Mouse (Mus musculus) lung, postnatal 4 days (tissue): ENCODE data around the gene Unc13d.
"Not testable (repeated sequence)": the region's sequence is repeated elsewhere in the genome, so short reads cannot be mapped to it uniquely, and the experiment has no call there.

Experiments used
- DNase-seq, 2 experiments: peaks; one replicate each; pipeline ENCODE4 v3.0.0; 2021

Unc13d gene

GRCm38 (mm10) chr11:116100385-116100784 is 22.6 kb upstream of the Unc13d start:
- DNase-seq: peak; percentile 54 to 77

DNA sequence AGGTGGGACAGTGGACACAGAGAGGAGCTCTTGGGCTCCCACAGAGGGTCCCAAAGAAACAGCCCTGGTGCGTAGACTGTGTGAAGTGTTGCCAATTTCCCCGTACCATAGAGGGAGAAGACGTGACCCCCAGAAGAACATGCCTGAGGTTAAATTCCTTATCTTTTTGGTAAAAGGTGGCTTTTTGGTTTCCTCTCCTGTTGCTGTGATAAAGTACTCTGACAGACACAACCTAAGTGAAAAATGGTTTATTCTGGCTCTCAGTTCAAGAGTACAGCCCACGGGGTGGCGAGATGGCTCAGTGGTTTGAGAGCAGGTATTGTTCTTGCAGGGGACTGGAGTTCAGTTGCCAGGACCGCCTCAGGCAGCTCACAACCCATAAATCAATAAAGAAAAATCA is 21.7 kb upstream of the Unc13d start:
- DNase-seq: no peak

DNA sequence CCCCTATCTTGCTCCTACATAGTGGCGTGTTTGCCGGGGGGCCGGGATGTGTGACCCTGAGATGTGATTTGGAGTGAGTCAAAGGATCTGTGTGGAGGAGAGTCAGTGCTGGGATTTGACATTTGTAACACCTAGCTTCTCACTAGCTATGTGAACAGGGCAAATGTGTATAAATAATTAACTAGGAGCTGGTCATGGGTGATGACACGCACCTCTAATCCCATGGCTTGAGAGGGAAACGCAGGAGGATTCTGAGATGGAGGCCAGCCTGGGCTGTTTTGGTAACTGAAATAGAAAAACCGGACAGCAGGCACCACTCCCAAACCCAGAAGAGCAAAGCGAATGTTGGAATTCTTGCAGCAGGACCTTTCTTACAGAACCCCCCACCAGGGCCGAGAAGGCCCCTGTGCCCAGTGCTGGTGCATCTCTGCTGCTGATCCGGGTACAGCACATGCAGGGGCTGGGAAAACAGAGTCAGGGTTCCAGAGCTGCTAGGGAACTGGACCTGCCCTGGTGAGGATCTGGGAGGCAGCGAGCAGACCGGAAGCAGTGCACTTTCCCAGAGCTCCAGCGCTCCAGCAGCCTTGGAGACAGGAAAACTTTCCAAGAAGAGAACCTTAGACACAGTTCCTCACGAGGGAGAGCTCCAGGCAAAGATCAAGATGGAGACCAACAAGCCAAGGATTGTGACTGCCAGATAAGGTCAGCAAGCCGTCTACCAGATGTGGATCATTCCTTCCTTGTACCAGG is 21.1 kb upstream of the Unc13d start:
- DNase-seq: no peak

GRCm38 (mm10) chr11:116096213-116097108 is 18.7 kb upstream of the Unc13d start:
- DNase-seq: peak in 1 of 2 experiments; percentile 43

DNA sequence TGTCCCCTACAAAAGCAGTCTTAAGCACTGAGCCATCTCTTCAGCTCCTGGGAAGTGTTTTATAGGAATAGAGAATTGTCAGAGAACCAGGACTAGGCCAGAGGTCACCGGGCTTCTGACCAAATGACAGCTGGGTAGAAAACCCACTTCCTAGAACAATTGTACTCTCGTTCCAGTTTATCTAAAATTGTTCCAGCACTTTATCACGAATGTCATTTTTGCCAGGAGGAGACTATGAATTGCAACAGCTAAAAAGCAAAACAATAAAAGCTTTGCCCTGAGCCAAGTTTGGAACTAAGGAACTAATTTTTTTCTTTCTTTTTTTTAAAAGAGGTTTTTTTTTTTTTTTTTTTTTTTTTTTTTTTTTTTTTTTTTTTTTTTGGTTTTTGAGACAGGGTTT is 17.8 kb upstream of the Unc13d start:
- DNase-seq: peak; percentile 59 to 69

GRCm38 (mm10) chr11:116093771-116094565 is 16.2 kb upstream of the Unc13d start:
- no peak for DNase-seq

- DNase-seq: not testable (repeated sequence)
These were observed 15.2 kb upstream of the Unc13d start for GRCm38 (mm10) chr11:116092959-116093358.

GRCm38 (mm10) chr11:116091591-116091990 is 13.8 kb upstream of the Unc13d start:
- DNase-seq: peak in 1 of 2 experiments; percentile 17

GRCm38 (mm10) chr11:116089545-116089944 is 11.8 kb upstream of the Unc13d start:
- DNase-seq: no peak

GRCm38 (mm10) chr11:116088741-116089394 is 11.1 kb upstream of the Unc13d start:
- DNase-seq: no peak

DNA sequence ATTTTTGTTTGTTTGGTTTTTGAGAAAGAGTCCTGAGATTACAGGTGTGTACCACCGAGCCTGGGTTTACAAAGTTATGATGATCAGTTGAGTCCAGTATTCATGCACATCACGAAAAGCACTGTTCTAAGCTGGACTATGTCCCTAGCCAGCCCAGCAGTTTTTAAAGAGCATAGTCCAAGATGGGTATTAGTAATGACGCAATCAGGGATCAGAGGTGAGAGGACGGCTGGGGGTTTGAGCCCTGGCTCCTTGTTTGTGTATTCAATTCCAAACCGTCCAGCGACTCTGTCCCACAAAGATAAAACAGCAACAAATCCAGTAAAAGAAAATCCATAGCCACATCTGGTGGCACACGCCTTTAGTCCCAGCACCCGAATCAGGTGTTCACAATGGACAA is 10.4 kb upstream of the Unc13d start:
- no peak for DNase-seq

DNA sequence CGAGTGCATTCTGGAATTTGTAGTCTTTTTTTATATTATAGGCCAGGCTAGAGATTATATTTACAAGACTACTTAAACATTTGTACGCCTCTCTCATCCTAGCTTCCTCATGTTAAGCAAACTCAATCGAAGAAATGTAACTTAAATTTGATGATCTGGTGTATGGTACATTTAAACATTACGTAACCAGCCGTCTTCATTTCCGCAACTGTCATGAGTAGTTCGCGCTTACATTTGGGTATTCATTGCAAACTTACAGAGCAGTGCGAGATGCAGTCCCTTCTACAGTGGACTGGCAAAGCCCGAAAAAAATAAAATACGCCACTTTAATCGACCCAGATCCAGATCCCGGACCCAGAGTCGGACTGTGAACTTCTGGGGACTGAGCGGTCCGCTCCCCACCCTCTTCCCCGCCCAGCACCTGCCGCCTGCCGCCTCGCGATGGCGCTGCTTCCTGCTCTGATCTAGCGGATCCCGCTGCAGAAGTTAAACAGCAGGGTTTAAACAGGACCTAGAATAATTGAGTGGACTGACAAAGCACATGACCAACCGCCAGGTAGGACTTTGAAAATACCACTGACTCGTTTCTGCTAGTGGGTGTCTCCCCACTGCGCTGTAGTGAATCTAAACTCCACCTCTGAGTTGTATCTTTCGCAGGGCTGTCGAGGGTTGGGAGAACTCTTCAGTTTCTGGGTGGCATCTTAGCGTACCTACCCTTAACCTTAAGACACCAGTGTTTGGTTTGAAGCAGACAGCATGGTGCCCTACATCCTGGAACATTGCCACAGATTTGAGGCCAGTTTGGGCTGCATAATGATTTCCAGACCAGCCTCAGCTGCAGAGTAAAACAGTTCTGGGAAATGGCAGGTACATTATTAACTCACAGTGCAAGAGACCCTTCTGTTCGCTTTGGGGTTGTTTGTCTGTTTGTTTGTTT is 9.7 kb upstream of the Unc13d start:
- peak; percentile 90 to 94 for DNase-seq

DNA sequence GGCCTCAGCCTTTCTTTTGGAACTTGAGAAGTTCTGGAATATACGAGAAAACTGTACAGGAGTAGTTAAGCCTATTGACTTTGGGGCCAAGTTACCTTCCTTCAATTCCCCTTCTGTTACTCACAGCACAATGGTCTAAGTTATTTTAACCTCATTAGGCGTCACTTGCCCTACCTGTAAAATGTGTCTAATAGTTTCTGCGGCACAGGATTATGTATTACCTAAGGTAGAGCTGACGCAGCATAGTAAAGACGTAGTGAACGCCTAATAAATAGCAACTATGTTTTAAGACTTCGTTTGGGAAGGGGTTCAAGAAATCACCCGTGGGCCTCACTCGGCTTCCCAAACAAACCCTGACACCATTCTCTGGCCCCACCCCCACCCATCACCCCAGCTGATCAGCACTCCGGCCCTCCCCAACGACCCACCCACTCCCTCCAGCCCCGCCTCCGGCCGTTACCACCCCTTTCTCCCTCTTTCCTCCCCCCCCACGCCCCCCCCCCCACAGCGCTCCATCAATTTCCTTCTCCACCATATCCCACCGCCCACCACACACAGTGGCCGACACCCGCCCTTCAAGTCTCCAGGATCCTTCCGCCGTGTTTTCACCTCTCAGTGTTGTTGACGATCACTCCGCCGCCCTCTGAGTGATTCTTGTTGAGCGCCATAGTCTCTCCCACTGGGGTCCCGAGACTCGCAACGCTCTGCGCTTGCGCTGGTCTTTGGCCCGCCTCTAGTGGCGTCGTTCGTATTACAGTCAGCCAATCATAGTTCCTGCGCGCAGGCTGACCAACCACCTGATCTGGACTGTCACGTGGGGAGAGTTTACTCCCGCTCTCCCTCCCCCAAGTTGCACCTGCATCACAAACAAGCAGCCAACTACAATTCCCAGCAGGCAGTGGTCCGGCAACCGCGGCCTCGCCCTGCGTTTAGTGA is 8.8 kb upstream of the Unc13d start, which contains the start of gene Wbp2:
Gene Wbp2 (minus strand): TSS at position 738 of the 936 bp plus-strand sequence.
- DNase-seq: peak; percentile 98 to 99

GRCm38 (mm10) chr11:116084166-116084565 is 6.4 kb upstream of the Unc13d start:
- no peak for DNase-seq

DNA sequence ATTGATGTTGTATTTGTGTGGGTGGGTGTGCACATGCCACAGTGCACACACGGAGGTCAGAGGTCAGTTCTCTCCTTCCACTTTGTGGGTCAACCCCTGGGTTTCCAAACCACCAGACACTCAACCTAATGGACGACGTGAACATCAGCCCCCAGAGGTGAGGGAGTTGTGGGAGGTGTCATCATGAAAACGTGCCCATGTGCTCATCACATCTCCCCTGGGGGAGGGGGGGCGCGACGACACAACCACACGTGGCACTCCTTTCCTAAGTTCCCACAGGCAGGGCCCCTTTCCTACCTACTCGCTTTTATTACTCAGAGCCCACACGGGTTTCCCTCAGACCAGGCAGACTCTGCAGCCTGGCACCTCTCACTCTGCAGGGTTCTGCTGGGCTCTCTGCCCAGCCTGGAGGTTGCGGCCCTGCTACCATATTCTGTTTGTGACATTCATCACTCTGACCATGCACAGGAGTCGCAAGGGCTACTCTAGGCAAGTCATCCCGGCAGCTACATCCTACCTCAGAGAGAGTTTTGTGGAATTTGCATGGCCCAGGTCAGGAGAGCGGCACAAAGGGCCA is 5.4 kb upstream of the Unc13d start:
- no peak for DNase-seq

GRCm38 (mm10) chr11:116081081-116081480 is 3.3 kb upstream of the Unc13d start:
- DNase-seq: peak; percentile 64 to 77

GRCm38 (mm10) chr11:116079511-116079910 is 1.8 kb upstream of the Unc13d start:
- DNase-seq: no peak

- no peak for DNase-seq
These were observed 1.0 kb upstream of the Unc13d start for GRCm38 (mm10) chr11:116078676-116079320.

GRCm38 (mm10) chr11:116078221-116078620 is 460 bp upstream of the Unc13d start:
- DNase-seq: peak; percentile 84
